Mouse (Mus musculus) ES-Bruce4 (cell line): ENCODE results near the gene Pard3. TPM values are rescaled to one million over a fixed set of nuclear protein-coding genes. Genes with fewer than 3 reads are reported as not detected.

Experiments
- H3K27ac ChIP-seq: 2 replicates; pipeline ENCODE4 v1.5.1; 2012; ENCODE audit warnings: low read length, inconsistent platforms; ENCODE audit not compliant: insufficient read depth
- H3K27me3 ChIP-seq: 2 replicates; pipeline ENCODE4 v1.6.1; 2012; ENCODE audit warnings: mild to moderate bottlenecking, low read length, inconsistent platforms; ENCODE audit not compliant: control insufficient read depth, poor library complexity, insufficient read depth, severe bottlenecking
- H3K36me3 ChIP-seq: 2 replicates; pipeline ENCODE4 v1.6.1; 2012; ENCODE audit warnings: inconsistent platforms, mild to moderate bottlenecking, low read length, moderate library complexity; ENCODE audit not compliant: control insufficient read depth, poor library complexity, insufficient read depth, severe bottlenecking
- H3K4me1 ChIP-seq: one replicate; pipeline ENCODE4 v1.8.1; 2011; ENCODE audit warnings: low read length; ENCODE audit not compliant: control insufficient read depth, insufficient read depth
- H3K4me3 ChIP-seq: 2 replicates; pipeline ENCODE4 v1.5.1; 2011; ENCODE audit warnings: low read depth, mild to moderate bottlenecking, low read length
- H3K9ac ChIP-seq: 2 replicates; pipeline ENCODE4 v1.6.1; 2012; ENCODE audit warnings: low read depth, mild to moderate bottlenecking, inconsistent platforms; ENCODE audit not compliant: poor library complexity, severe bottlenecking
- H3K9me3 ChIP-seq: replicated peaks from 2 replicates; pipeline ENCODE4 v1.6.1; 2012; ENCODE audit warnings: mild to moderate bottlenecking, low read length, inconsistent platforms; ENCODE audit not compliant: control insufficient read depth, poor library complexity, insufficient read depth, severe bottlenecking
- CTCF ChIP-seq: IDR thresholded peaks from one replicate; pipeline ENCODE4 v1.8.1; 2011; ENCODE audit warnings: low read depth, low read length
- EP300 ChIP-seq: IDR thresholded peaks from 2 replicates; pipeline ENCODE4 v1.6.1; 2011; ENCODE audit warnings: low read depth, low read length; ENCODE audit not compliant: insufficient read depth
- POLR2A ChIP-seq: IDR thresholded peaks from one replicate; pipeline ENCODE4 v1.8.1; 2011; ENCODE audit warnings: low read length; ENCODE audit not compliant: insufficient read depth
- polyA plus RNA-seq: library from polyadenylated mRNA; stranded (reverse); fragments of >200 nt; gene quantifications from 2 replicates; pipeline ENCODE4 v1.2.4, GENCODE M21; 2011; ENCODE audit warnings: low read depth; ENCODE audit not compliant: missing spikeins, insufficient read depth, insufficient read length

Gene Pard3
- polyA plus RNA-seq, 1 experiment: 38.0 TPM

DNA sequence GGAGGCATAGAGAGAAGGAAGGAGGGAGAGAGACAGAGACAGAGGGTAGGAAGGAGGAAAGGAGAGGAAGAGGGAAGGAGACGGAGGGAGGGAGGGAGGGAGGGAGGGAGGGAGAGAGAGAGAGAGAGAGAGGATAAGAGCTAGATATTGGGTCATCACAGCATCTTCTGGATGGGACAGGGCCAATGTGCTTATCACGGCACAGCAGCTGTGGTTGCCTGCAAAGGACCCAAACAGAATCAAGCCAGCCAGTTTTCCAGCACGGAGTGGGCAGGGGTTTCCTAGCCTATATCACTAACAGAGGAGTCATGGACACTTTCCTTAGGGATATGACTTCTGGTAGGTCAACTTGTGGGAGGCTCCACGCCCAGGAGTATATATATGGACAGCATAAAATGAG, 82.4 kb downstream of the Pard3 start:
- Histone ChIP-seq H3K4me3 (no peak overlapping the region), H3K4me1 (no peaks in the 10 kb centered on the region), H3K9me3 (no peaks in the 10 kb centered on the region), H3K9ac (no peak overlapping the region), H3K27ac (no peak overlapping the region), H3K27me3 (no peaks in the 10 kb centered on the region), H3K36me3 (no peaks in the 10 kb centered on the region)
- TF ChIP-seq POLR2A: no peak
- TF ChIP-seq EP300: no peak
- no peak for TF ChIP-seq CTCF

DNA sequence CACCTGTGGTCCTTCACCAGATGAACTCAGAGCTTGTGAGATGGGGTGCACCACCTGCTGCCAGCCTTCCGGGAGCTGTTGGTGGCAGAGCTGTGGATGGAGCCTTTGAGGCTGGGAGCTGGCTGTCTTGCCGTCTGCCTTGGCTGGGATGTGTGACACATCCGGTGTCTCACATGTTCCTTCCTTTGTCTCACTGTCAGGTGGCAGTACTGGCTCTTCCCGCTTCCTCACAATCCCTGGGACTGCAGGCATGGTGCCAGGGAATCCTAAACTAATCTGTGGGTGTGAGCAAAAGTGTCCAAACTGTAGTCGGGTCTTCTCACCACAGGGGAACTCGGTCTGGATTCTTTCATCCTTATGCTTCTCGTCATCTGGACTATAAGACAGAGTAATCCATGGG, 85.1 kb downstream of the Pard3 start:
- H3K4me1 ChIP-seq: no peaks in the 10 kb centered on the region
- TF ChIP-seq POLR2A: no peak

DNA sequence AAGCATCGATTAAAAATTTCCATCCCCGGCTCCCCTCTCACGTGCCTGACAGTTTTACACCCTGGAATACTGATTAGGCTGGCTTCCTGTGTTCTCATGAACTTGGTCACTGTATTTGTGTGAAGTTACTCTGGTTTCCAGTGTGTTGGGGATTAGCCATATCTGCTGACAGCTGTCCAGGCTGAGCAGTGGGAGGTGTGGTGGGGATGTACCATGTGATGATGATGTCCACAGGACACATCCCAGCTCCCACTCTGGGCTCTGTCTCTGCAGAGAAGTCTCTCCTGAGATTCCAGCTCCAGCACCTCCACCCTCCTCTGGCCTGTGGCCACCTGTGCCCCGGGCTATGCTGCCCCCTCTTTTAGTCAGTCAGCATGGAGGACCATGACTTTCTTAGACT, 87.0 kb downstream of the Pard3 start:
- no peaks in the 10 kb centered on the region for H3K4me1 ChIP-seq
- no peak overlapping the region for H3K9ac ChIP-seq
- H3K4me3 ChIP-seq: no peak overlapping the region
- no peaks in the 10 kb centered on the region for H3K36me3 ChIP-seq
- H3K27ac ChIP-seq: no peak overlapping the region
- H3K9me3 ChIP-seq: no peaks in the 10 kb centered on the region
- H3K27me3 ChIP-seq: no peaks in the 10 kb centered on the region
- TF ChIP-seq POLR2A (no peak), EP300 (no peak), CTCF (no peak)

More for the DNA sequence above, 85.1 kb downstream of the Pard3 start:
- no peak overlapping the region for H3K4me3 ChIP-seq
- H3K27ac ChIP-seq: no peak overlapping the region
- H3K36me3 ChIP-seq: no peaks in the 10 kb centered on the region
- no peaks in the 10 kb centered on the region for H3K9me3 ChIP-seq
- no peak overlapping the region for H3K9ac ChIP-seq
- H3K27me3 ChIP-seq: no peaks in the 10 kb centered on the region

DNA sequence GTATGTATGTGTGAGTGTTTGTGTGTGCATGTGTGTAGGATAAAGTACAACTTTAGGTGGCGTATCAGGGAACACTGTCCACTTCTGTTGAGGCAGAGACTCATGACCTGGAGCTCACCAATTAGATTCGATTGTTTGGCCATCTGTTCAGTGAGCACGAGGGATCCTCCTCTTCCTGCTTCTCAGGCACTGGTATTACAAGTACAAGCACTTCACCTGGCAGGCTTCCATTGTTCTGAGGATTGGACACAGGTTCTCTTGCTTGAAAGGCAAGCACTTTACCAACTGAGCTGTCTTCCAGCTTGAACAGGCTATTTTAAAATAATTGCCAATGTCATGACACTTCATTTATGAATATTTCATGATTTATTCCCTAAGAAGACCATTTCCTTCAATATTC, 88.0 kb downstream of the Pard3 start:
- H3K9me3 ChIP-seq: no peaks in the 10 kb centered on the region
- no peaks in the 10 kb centered on the region for H3K4me1 ChIP-seq
- no peaks in the 10 kb centered on the region for H3K27me3 ChIP-seq
- TF ChIP-seq CTCF (no peak), EP300 (no peak), POLR2A (no peak)
- no peaks in the 10 kb centered on the region for H3K36me3 ChIP-seq
- H3K9ac ChIP-seq: no peak overlapping the region
- H3K27ac ChIP-seq: no peak overlapping the region
- H3K4me3 ChIP-seq: no peak overlapping the region

DNA sequence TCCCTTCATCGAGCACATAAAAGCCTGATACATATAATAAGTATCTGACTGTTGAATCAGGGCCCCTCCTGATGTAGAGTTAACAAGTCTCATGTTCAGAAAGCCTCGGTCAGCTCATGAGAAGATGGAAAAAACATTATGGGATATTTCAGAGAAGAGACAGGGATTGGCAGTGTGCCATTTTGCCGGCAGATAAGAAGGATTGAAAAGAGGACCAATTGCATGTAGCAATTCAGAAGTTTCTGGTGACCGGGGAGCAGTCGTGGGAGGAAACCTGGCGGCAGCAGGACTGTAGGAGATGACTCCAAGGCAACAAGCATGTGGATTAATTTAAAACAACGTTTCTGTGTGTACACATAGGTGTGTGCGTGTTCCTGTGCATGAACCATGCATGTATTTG, 93.4 kb downstream of the Pard3 start:
- Histone ChIP-seq H3K9ac (no peak overlapping the region), H3K27ac (no peak overlapping the region), H3K4me3 (no peak overlapping the region), H3K36me3 (no peaks in the 10 kb centered on the region), H3K4me1 (no peaks in the 10 kb centered on the region), H3K9me3 (no peaks in the 10 kb centered on the region), H3K27me3 (no peaks in the 10 kb centered on the region)
- TF ChIP-seq EP300 (no peak), POLR2A (no peak), CTCF (no peak)

DNA sequence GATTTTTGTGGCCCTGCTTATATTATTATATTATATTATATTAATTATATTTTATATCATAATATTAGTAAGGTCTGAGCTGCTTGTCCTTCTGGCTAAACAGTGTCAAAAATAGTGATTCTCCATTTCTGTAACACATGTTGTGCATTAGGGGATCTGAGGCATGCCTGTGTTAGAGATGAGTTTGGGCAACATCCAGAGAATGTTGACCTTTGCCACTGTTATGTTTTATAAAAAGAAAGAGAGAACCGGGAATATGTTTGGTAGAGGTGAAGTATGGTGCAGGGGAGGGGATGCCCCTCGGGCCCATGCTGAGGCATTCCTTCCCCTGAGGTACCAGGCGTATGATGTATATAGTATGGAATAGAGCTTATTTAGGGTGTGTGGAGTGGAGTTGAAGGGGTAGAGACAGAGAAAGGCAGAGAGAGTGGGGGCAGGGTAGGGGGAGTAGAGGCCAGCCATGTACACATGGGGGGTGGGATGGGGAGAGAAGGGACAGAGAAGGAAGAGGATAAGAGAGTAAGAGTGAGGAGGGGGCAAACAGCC, 95.8 kb downstream of the Pard3 start:
- H3K4me3 ChIP-seq: no peak overlapping the region

More for the DNA sequence above, 95.8 kb downstream of the Pard3 start:
- no peaks in the 10 kb centered on the region for H3K4me1 ChIP-seq
- H3K36me3 ChIP-seq: no peaks in the 10 kb centered on the region
- no peaks in the 10 kb centered on the region for H3K27me3 ChIP-seq
- no peak overlapping the region for H3K9ac ChIP-seq
- H3K9me3 ChIP-seq: no peaks in the 10 kb centered on the region
- no peak for TF ChIP-seq EP300
- TF ChIP-seq CTCF: no peak
- TF ChIP-seq POLR2A: no peak
- H3K27ac ChIP-seq: no peak overlapping the region
